In the genomic region with DNA sequence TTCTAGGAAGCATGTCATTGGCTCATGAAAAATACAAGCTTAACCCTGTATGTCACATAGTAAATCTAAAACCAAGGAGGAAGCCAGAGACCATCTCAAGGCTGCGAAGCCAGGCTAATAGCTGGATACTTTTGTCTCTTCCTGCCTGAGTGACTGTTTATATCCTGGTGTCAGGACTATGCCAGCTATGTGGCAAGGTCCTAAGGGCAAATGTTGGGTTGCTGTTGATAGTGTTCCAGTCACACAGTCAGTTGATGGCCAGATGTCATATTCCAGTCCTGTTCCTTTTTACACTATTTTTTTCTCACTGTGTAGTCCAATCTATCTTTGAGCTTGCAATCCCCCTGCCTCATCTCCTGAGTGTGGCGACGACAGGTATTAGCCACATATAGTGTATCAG, we compare ENCODE assay signal across 38 mouse cellular contexts. TPM values are rescaled to one million over a fixed set of nuclear protein-coding genes. Genes with fewer than 3 reads are reported as not detected.
"Had no signal": no experiment of that assay in that cellular context is flagged by ENCODE, and none has a peak within 500 bp of the region (broad histone marks: within the 10 kb centered on the region; RNA-seq: fewer than 3 reads in every experiment).

No protein-coding gene starts in this region.

- ATAC-seq: hindbrain, embryonic 16.5 days; inflammation-experienced regulatory T-cells, adult 6 months; intestine, embryonic 15.5 days; liver, embryonic 12.5 days had no signal

- H3K4me2 ChIP-seq: heart, embryonic 11.5 days; heart, embryonic 13.5 days; heart, embryonic 15.5 days; hindbrain, embryonic 12.5 days; hindbrain, embryonic 14.5 days; intestine, embryonic 15.5 days; limb, embryonic 12.5 days; liver, embryonic 12.5 days had no signal

- H3K4me3 ChIP-seq: gastrocnemius, adult 2 months; heart, adult 2 months; heart, embryonic 13.5 days; heart, embryonic 15.5 days; hindbrain, embryonic 10.5 days; hindbrain, embryonic 12.5 days; intestine, embryonic 15.5 days; layer of hippocampus, adult 2 months; limb, embryonic 10.5 days; limb, embryonic 12.5 days; liver, embryonic 12.5 days had no signal

- H3K27ac ChIP-seq: gastrocnemius, adult 2 months; heart, adult 2 months; heart, embryonic 13.5 days; heart, embryonic 15.5 days; hindbrain, embryonic 10.5 days; hindbrain, embryonic 12.5 days; hindbrain, embryonic 14.5 days; intestine, embryonic 15.5 days; layer of hippocampus, adult 2 months; limb, embryonic 10.5 days; limb, embryonic 12.5 days; liver, embryonic 12.5 days; liver, embryonic 14.5 days had no signal

- H3K9me3 ChIP-seq: heart, embryonic 13.5 days; heart, embryonic 15.5 days; hindbrain, embryonic 10.5 days; hindbrain, embryonic 12.5 days; intestine, embryonic 15.5 days; limb, embryonic 10.5 days; limb, embryonic 12.5 days; liver, embryonic 12.5 days had no signal

- DNase-seq: gastrocnemius, adult 2 months; gastrocnemius, postnatal 10 days; gastrocnemius, postnatal 25 days; heart, adult 2 months; heart, postnatal 4 days; kidney, adult 18-20 months; kidney, adult 8-10 months; kidney, postnatal 10 days; kidney, postnatal 25 days; kidney, postnatal 4 days; liver had no signal

- H3K9ac ChIP-seq: heart, embryonic 13.5 days; heart, embryonic 15.5 days; hindbrain, embryonic 12.5 days; hindbrain, embryonic 14.5 days; intestine, embryonic 15.5 days; limb, embryonic 12.5 days; liver, embryonic 12.5 days; liver, embryonic 14.5 days had no signal

- H3K27me3 ChIP-seq: heart, embryonic 13.5 days; heart, embryonic 15.5 days; hindbrain, embryonic 12.5 days; intestine, embryonic 15.5 days; limb, embryonic 12.5 days; liver, embryonic 12.5 days had no signal

- H3K4me1 ChIP-seq: heart, embryonic 13.5 days; heart, embryonic 15.5 days; hindbrain, embryonic 10.5 days; hindbrain, embryonic 12.5 days; intestine, embryonic 15.5 days; limb, embryonic 10.5 days; limb, embryonic 12.5 days had no signal

RNA-seq across cellular contexts. Expression of gene Gm10563, which starts 31.9 kb away (rescaled TPM):
- total RNA-seq: gastrocnemius, adult 2 months; gastrocnemius, postnatal 10 days; gastrocnemius, postnatal 25 days; gastrocnemius, postnatal 4 days; granulocyte monocyte progenitor cell, adult 5-6 weeks; heart, adult 2 months; heart, postnatal 25 days; heart, postnatal 4 days; layer of hippocampus, adult 2 months; layer of hippocampus, postnatal 10 days; layer of hippocampus, postnatal 25 days; left cerebral cortex, adult 8-10 months; left cerebral cortex, postnatal 10 days; left cerebral cortex, postnatal 25 days had no signal
- polyA plus RNA-seq: frontal cortex, adult 2 months; heart, adult 2 months; heart, embryonic 11.5 days; heart, embryonic 13.5 days; heart, embryonic 15.5 days; heart, postnatal 0 days; hindbrain, embryonic 10.5 days; hindbrain, embryonic 12.5 days; hindbrain, embryonic 14.5 days; hindbrain, embryonic 16.5 days; intestine, embryonic 15.5 days; kidney, embryonic 14.5 days; kidney, embryonic 16.5 days; limb, embryonic 10.5 days; limb, embryonic 12.5 days; limb, embryonic 14.5 days; liver, embryonic 12.5 days; liver, embryonic 14.5 days had no signal

RNA-seq across cellular contexts. Expression of gene Mmp23, which starts 39.9 kb away (rescaled TPM):
- total RNA-seq: granulocyte monocyte progenitor cell, adult 5-6 weeks had no signal
- polyA plus RNA-seq: inflammation-experienced regulatory T-cells, adult 6 months had no signal
